ENCODE assay signal across 30 mouse cellular contexts in the genomic region with DNA sequence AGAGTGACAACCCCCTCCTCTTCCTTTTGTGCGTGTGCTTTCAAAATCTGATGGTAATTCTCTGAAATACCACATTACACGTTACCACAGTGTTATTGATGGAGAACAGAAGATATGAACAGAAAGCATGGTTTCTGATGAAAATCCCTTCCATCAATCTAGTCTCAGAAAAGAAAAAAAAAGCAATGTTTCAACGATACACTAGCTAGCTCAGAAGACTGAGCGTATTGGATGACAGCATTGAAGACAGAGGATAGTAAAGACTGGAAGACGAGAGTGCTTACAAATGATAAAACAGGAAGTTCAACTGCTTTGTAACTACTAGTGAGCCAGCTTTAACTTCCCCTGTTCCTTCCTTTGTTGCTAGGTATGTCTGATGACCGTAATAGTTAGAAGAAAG.
A peak's percentile ranks its signal among the peaks of the same experiment; 100 is the strongest.
DNase-seq lines count a peak whose midpoint lies in the region; ATAC-seq lines count a peak whose summit lies in the region.
"Had no signal": no experiment of that assay in that cellular context is flagged by ENCODE, and none has a peak within 500 bp of the region (broad histone marks: within the 10 kb centered on the region; RNA-seq: fewer than 3 reads in every experiment).

No protein-coding gene starts in this region.

- DNase-seq in CD8-positive naive resting alpha-beta T cell, adult 2 months (ENCODE audit: low read depth in 2 of 2, low spot score in 2 of 2) = peak; percentile 18 to 60
- DNase-seq in adrenal gland, postnatal 36 days = no peak
- DNase-seq in embryo, embryonic 11 days = no peak
- DNase-seq: adrenal gland, postnatal 10 days; B cell, adult 2 months; cerebellum, adult 11 months; cerebellum, adult 9-11 months; forebrain, postnatal 0 days; gastrocnemius, postnatal 10 days; heart, postnatal 14 days; kidney, adult 8-10 months; layer of hippocampus, adult 9-11 months; left cerebral cortex, postnatal 4 days; lung, adult 18-20 months; lung, postnatal 4 days; midbrain, embryonic 14.5 days; right cerebral cortex, adult 18-20 months; spleen, adult 18-20 months had no signal

- peaks cover 9% of the 10 kb centered on the region; the same call in 1 of the 2 replicates for H3K36me3 ChIP-seq in midbrain, embryonic 15.5 days (replicated peaks)
- H3K36me3 ChIP-seq: embryonic facial prominence, embryonic 15.5 days; liver, embryonic 12.5 days had no signal

- WGBS in midbrain, embryonic 15.5 days = 92% methylated on average over 6 of the region's 6 CpGs

- H3K9me3 ChIP-seq in midbrain, embryonic 15.5 days = 0 out of 2 replicates have a peak, but pooled peaks cover 5% of the 10 kb centered on the region
- H3K9me3 ChIP-seq: embryonic facial prominence, embryonic 15.5 days; hindbrain, embryonic 15.5 days; liver, embryonic 12.5 days had no signal

- no peak overlapping the region for H3K27ac ChIP-seq in midbrain, embryonic 15.5 days
- H3K27ac ChIP-seq: embryonic facial prominence, embryonic 15.5 days; forebrain, embryonic 12.5 days; hindbrain, embryonic 10.5 days; hindbrain, embryonic 15.5 days; kidney, postnatal 0 days; left cerebral cortex, adult 2 months; liver, embryonic 12.5 days had no signal

- peak; percentile 85 for ATAC-seq in activated CD4-positive, CD25-positive, alpha-beta regulatory T cell, adult 4 months
- ATAC-seq in megakaryocyte, adult 5-6 weeks (ENCODE audit: poor library complexity, severe bottlenecking) = peak; percentile 85
- no peak for ATAC-seq in midbrain, embryonic 15.5 days (replicated peaks)
- ATAC-seq: forebrain, postnatal 0 days; intestine, embryonic 16.5 days; liver, embryonic 12.5 days; lung, postnatal 0 days had no signal

- no peak overlapping the region for H3K4me3 ChIP-seq in midbrain, embryonic 15.5 days
- H3K4me3 ChIP-seq: embryonic facial prominence, embryonic 15.5 days; forebrain, embryonic 12.5 days; hindbrain, embryonic 10.5 days; hindbrain, embryonic 15.5 days; left cerebral cortex, adult 2 months; liver, embryonic 12.5 days had no signal

- H3K27me3 ChIP-seq in midbrain, embryonic 15.5 days (replicated peaks) = no peaks in the 10 kb centered on the region
- H3K27me3 ChIP-seq: embryonic facial prominence, embryonic 15.5 days; forebrain, embryonic 12.5 days; hindbrain, embryonic 15.5 days; liver, embryonic 12.5 days had no signal

- H3K4me2 ChIP-seq in midbrain, embryonic 15.5 days = no peak overlapping the region
- H3K4me2 ChIP-seq: embryonic facial prominence, embryonic 15.5 days; forebrain, embryonic 12.5 days; hindbrain, embryonic 15.5 days; liver, embryonic 12.5 days had no signal

- no peaks in the 10 kb centered on the region for H3K4me1 ChIP-seq in midbrain, embryonic 15.5 days
- H3K4me1 ChIP-seq: embryonic facial prominence, embryonic 15.5 days; forebrain, embryonic 12.5 days; hindbrain, embryonic 10.5 days; hindbrain, embryonic 15.5 days; liver, embryonic 12.5 days had no signal

- no peak overlapping the region for H3K9ac ChIP-seq in midbrain, embryonic 15.5 days
- H3K9ac ChIP-seq: embryonic facial prominence, embryonic 15.5 days; forebrain, embryonic 12.5 days; forebrain, postnatal 0 days; hindbrain, embryonic 15.5 days; liver, embryonic 12.5 days had no signal

Comparison
In these comparisons a context has a peak if more than half of its experiments do, and no peak if none do; other contexts are left out.
1. DNase-seq: peak in CD8-positive naive resting alpha-beta T cell, adult 2 months (2 of 2); none in adrenal gland, postnatal 36 days (0 of 2) and embryo, embryonic 11 days (single experiment).